Comparison of ENCODE assay signal across 9 mouse cellular contexts in genomic region chr17:36205862-36206261, GRCm38 (mm10). TPM values are rescaled to one million over a fixed set of nuclear protein-coding genes. Genes with fewer than 3 reads are reported as not detected.
DNase-seq lines count a peak whose midpoint lies in the region; ATAC-seq and TF ChIP-seq lines count a peak whose summit lies in the region.
"Had no signal": no experiment of that assay in that cellular context is flagged by ENCODE, and none has a peak within 500 bp of the region (broad histone marks: within the 10 kb centered on the region; RNA-seq: fewer than 3 reads in every experiment).

No protein-coding gene starts in this region.

- WGBS in heart, adult 2 months: under 1% methylated on average over 37 of the region's 41 CpGs

- no peak for TF ChIP-seq POLR2A in heart, adult 2 months (IDR thresholded peaks at IDR 0.05; ENCODE audit: insufficient read depth, low read depth, low read length)
- no peak for TF ChIP-seq POLR2A in ES-Bruce4 (IDR thresholded peaks at IDR 0.05; ENCODE audit: insufficient read depth, low read length)

- H3K9me3 ChIP-seq in ES-Bruce4 (replicated peaks; ENCODE audit: control insufficient read depth, insufficient read depth, low read length, poor library complexity, severe bottlenecking): no peaks in the 10 kb centered on the region

- H3K27me3 ChIP-seq in heart, adult 2 months (ENCODE audit: control insufficient read depth, insufficient read depth, low read length): peaks cover 4% of the 10 kb centered on the region
- peaks cover 2% of the 10 kb centered on the region for H3K27me3 ChIP-seq in ES-Bruce4 (ENCODE audit: control insufficient read depth, insufficient read depth, low read length, poor library complexity, severe bottlenecking)

- peak; percentile 24 for ATAC-seq in granulocyte monocyte progenitor cell, adult 5-6 weeks (replicated peaks; ENCODE audit: poor library complexity, severe bottlenecking)
- no peak for ATAC-seq in frontal cortex, adult (ENCODE audit: low TSS enrichment)

- H3K36me3 ChIP-seq in heart, adult 2 months (ENCODE audit: control insufficient read depth, insufficient read depth, low read length): no peaks in the 10 kb centered on the region
- no peaks in the 10 kb centered on the region for H3K36me3 ChIP-seq in ES-Bruce4 (ENCODE audit: control insufficient read depth, insufficient read depth, low read length, poor library complexity, severe bottlenecking)

- H3K4me1 ChIP-seq in heart, adult 2 months (ENCODE audit: control insufficient read depth, insufficient read depth, low read length): no peaks in the 10 kb centered on the region
- no peaks in the 10 kb centered on the region for H3K4me1 ChIP-seq in ES-Bruce4 (ENCODE audit: control insufficient read depth, insufficient read depth, low read length)

- H3K4me3 ChIP-seq in heart, adult 2 months: peak overlapping the region; percentile 50
- H3K4me3 ChIP-seq in ES-Bruce4 (ENCODE audit: low read depth, low read length): peak overlapping the region; percentile 59

- peak in 1 of 2 experiments; percentile 23 for DNase-seq in heart, adult 2 months
- DNase-seq in heart, adult 8-10 months (ENCODE audit: low spot score): no peak
- peak; percentile 5 for DNase-seq in lung, postnatal 14 days
- DNase-seq in adipocyte (ENCODE audit: low spot score): no peak
- DNase-seq in gastrocnemius, postnatal 36 days: no peak

- no peak for TF ChIP-seq EP300 in heart, adult 2 months (IDR thresholded peaks at IDR 0.05; ENCODE audit: insufficient read depth, low read depth, low read length)
- no peak for TF ChIP-seq EP300 in ES-Bruce4 (IDR thresholded peaks at IDR 0.05; ENCODE audit: insufficient read depth, low read depth, low read length)

- peak overlapping the region; percentile 66 for H3K9ac ChIP-seq in heart, adult 2 months (ENCODE audit: low read depth, low read length)
- peak overlapping the region; percentile 39 for H3K9ac ChIP-seq in ES-Bruce4 (ENCODE audit: low read depth, poor library complexity, severe bottlenecking)

- intact Hi-C loops in heart, adult 2 months (cut with DNase I): no loop called here
- intact Hi-C loops in gastrocnemius, postnatal 36 days (cut with DNase I): no loop called here

- no peaks in the 10 kb centered on the region for H3K79me2 ChIP-seq in heart, adult 2 months (replicated peaks; ENCODE audit: control insufficient read depth, insufficient read depth, low read length)

- no peak for TF ChIP-seq CTCF in heart, adult 2 months (IDR thresholded peaks at IDR 0.05)
- TF ChIP-seq CTCF in ES-Bruce4 (IDR thresholded peaks at IDR 0.05; ENCODE audit: low read depth, low read length): no peak

- no peak overlapping the region for H3K27ac ChIP-seq in heart, adult 2 months
- no peak overlapping the region for H3K27ac ChIP-seq in ES-Bruce4 (ENCODE audit: insufficient read depth, low read length)

RNA-seq across cellular contexts. Expression of gene H2-T3, which starts 15.8 kb away (rescaled TPM):
- not detected for total RNA-seq in heart, adult 2 months (2021)
- not detected in 2 replicates for polyA plus RNA-seq in heart, adult 2 months (2012; rRNA removed)
- total RNA-seq in heart, adult 8-10 months (2022): not detected
- polyA plus RNA-seq in ES-Bruce4 (2011; ENCODE audit: insufficient read depth, insufficient read length, low read depth, missing spikeins): 0.64 and 0.84 TPM in 2 replicates
- total RNA-seq in granulocyte monocyte progenitor cell, adult 5-6 weeks (2014; fragmentation: Nextera tagmentation): not detected in 2 replicates
- not detected in 2 replicates for total RNA-seq in granulocyte monocyte progenitor cell, adult 5-6 weeks (2017)
- under 1 TPM in 1 of 2 experiments, not detected in 1; 0.59 TPM for total RNA-seq in gastrocnemius, postnatal 36 days (2021)
- polyA plus RNA-seq: C2C12 had no signal

RNA-seq across cellular contexts. Expression of gene Gm8909, which starts 37.5 kb away (rescaled TPM):
- total RNA-seq in heart, adult 2 months (2021): under 1 TPM in 1 of 2 experiments, not detected in 1; 0.29 TPM
- polyA plus RNA-seq in heart, adult 2 months (2012; rRNA removed): not detected in 2 replicates
- not detected for total RNA-seq in heart, adult 8-10 months (2022)
- 13.5 and 17.5 TPM in 2 replicates for polyA plus RNA-seq in ES-Bruce4 (2011; ENCODE audit: insufficient read depth, insufficient read length, low read depth, missing spikeins)
- total RNA-seq in granulocyte monocyte progenitor cell, adult 5-6 weeks (2014; fragmentation: Nextera tagmentation): not detected in 2 replicates
- total RNA-seq in granulocyte monocyte progenitor cell, adult 5-6 weeks (2017): not detected in 2 replicates
- not detected for total RNA-seq in gastrocnemius, postnatal 36 days (2021)
- polyA plus RNA-seq: C2C12 had no signal

RNA-seq across cellular contexts. Expression of gene Rpp21, which starts 52.0 kb away (rescaled TPM):
- total RNA-seq in heart, adult 2 months (2021): 10 to 100 TPM; 35.5 to 43.8 TPM
- 49.8 and 59.1 TPM in 2 replicates for polyA plus RNA-seq in heart, adult 2 months (2012; rRNA removed)
- total RNA-seq in heart, adult 8-10 months (2022): 10 to 100 TPM; 34.4 to 55.3 (median 45.5) TPM
- 32.1 and 35.0 TPM in 2 replicates for polyA plus RNA-seq in ES-Bruce4 (2011; ENCODE audit: insufficient read depth, insufficient read length, low read depth, missing spikeins)
- total RNA-seq in granulocyte monocyte progenitor cell, adult 5-6 weeks (2014; fragmentation: Nextera tagmentation): 54.4 and 61.3 TPM in 2 replicates
- 25.9 and 30.1 TPM in 2 replicates for total RNA-seq in granulocyte monocyte progenitor cell, adult 5-6 weeks (2017)
- total RNA-seq in gastrocnemius, postnatal 36 days (2021): 10 to 100 TPM; 34.5 to 39.6 TPM
